Mouse (Mus musculus) midbrain, embryonic 11.5 days (tissue): Measurements from ENCODE around the gene Bbs4. TPM values are rescaled to one million over a fixed set of nuclear protein-coding genes. Genes with fewer than 3 reads are reported as not detected.

Experiments
- ATAC-seq: fragments of 200-750 bp; cut with Nextera tagmentation; 2 replicates; pipeline ENCODE4 v1.8.0; 2017; ENCODE audit warnings: moderate TSS enrichment, moderate library complexity; ENCODE audit not compliant: low FRiP score
- DNase-seq: peaks from one replicate; pipeline ENCODE4 v3.0.0; 2015; ENCODE audit warnings: low spot score; ENCODE audit errors: missing footprints
- H3K27ac ChIP-seq: fragments of 300-500 bp; sonication (generic); 2 replicates; pipeline ENCODE4 v1.5.1; 2014; ENCODE audit warnings: low read depth, low read length
- H3K27me3 ChIP-seq: fragments of 300-500 bp; sonication (generic); 2 replicates; pipeline ENCODE4 v1.6.1; 2014; ENCODE audit warnings: mild to moderate bottlenecking, low read length, moderate library complexity, mixed read lengths; ENCODE audit not compliant: control insufficient read depth, insufficient read depth
- H3K36me3 ChIP-seq: fragments of 300-500 bp; sonication (generic); 2 replicates; pipeline ENCODE4 v1.6.1; 2014; ENCODE audit warnings: mild to moderate bottlenecking, low read length, moderate library complexity, mixed read lengths; ENCODE audit not compliant: control insufficient read depth, insufficient read depth
- H3K4me1 ChIP-seq: fragments of 300-500 bp; sonication (generic); 2 replicates; pipeline ENCODE4 v1.6.1; 2014; ENCODE audit warnings: low read length; ENCODE audit not compliant: control insufficient read depth, insufficient read depth
- H3K4me2 ChIP-seq: fragments of 300-500 bp; sonication (generic); 2 replicates; pipeline ENCODE4 v1.6.1; 2014; ENCODE audit warnings: mild to moderate bottlenecking, moderate library complexity
- H3K4me3 ChIP-seq: fragments of 300-500 bp; sonication (generic); 2 replicates; pipeline ENCODE4 v1.5.1; 2014; ENCODE audit warnings: low read depth, low read length
- H3K9ac ChIP-seq: fragments of 300-500 bp; sonication (generic); 2 replicates; pipeline ENCODE4 v1.6.1; 2014; ENCODE audit warnings: low read length
- H3K9me3 ChIP-seq: fragments of 300-500 bp; sonication (generic); 2 replicates; pipeline ENCODE4 v1.6.1; 2016; ENCODE audit warnings: low read length; ENCODE audit not compliant: control insufficient read depth
- WGBS: fragments of 180-500 bp; shearing (Covaris S2); extraction: QIAGEN DNeasy Blood & Tissue Kit; methylation state at CpG from one replicate; pipeline ENCODE4 v1.1.7; 2014; 5-methylcytosine and 5-hydroxymethylcytosine counted together
- polyA plus RNA-seq: library from polyadenylated mRNA; unstranded; fragments of >200 nt; fragmentation: Nextera tagmentation; extraction: Ambion mirVana; gene quantifications from 2 replicates; pipeline ENCODE4 v1.2.1, GENCODE M21; 2014

Bbs4 gene
- polyA plus RNA-seq, 1 experiment from 2014 or later = 20.9 TPM

DNA sequence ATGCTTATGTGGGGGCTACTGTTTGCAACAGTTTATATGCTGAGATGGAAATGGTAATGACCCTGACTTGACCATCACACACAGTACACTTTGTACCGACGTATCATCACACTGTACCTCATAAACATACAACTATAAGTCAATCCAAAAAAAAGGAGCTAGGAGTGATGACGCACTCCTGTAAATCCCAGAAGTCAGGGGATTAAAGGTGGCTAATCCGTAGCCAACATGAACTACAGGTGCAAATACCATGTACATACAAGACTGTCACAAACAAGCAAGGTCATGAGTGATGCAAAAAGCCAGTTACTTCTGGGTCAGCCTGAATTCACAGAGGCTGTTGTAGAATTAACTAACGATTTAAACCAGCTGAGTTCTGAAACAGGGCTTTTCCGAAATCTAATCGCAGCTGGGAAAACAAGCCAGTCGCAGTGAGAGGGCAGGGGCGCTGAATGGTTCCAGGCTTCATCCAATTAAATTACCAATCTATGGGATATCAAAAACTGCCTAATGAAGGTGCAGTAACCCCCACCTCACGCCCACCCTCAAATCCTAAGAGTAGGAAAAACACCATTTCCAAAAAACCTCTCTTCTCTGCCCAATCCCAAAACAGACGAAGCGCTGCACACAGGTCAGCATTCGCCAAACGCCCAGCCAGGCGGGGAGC lies 589 bp downstream of the Bbs4 start:
- peak overlapping the region; percentile 81 for H3K27ac ChIP-seq
- WGBS = 11% methylated on average over 15 of the region's 15 CpGs
- DNase-seq (no peak), ATAC-seq (peak; percentile 33; the same call in 1 of the 2 replicates)
- H3K36me3 ChIP-seq = no peaks in the 10 kb centered on the region; the same call in 1 of the 2 replicates
- peaks cover 4% of the 10 kb centered on the region for H3K4me1 ChIP-seq
- no peaks in the 10 kb centered on the region for H3K9me3 ChIP-seq
- no peaks in the 10 kb centered on the region for H3K27me3 ChIP-seq
- H3K9ac ChIP-seq = peak overlapping the region; percentile 89
- peak overlapping the region; percentile 72 for H3K4me3 ChIP-seq
- peak overlapping the region; percentile 54 for H3K4me2 ChIP-seq

GRCm38 (mm10) chr9:59346176-59346575 lies 7.1 kb downstream of the Bbs4 start:
- DNase-seq (no peak), ATAC-seq (no peak)
- WGBS = 87% methylated on average over 2 of the region's 2 CpGs
- Histone ChIP-seq H3K4me2 (no peak overlapping the region), H3K36me3 (no peaks in the 10 kb centered on the region; the same call in 1 of the 2 replicates), H3K4me1 (no peaks in the 10 kb centered on the region), H3K4me3 (no peak overlapping the region), H3K9ac (no peak overlapping the region), H3K9me3 (no peaks in the 10 kb centered on the region), H3K27ac (no peak overlapping the region), H3K27me3 (no peaks in the 10 kb centered on the region)

- H3K4me3 ChIP-seq = no peak overlapping the region
- no peaks in the 10 kb centered on the region for H3K4me1 ChIP-seq
- no peak for ATAC-seq
- no peak for DNase-seq
- no peak overlapping the region for H3K4me2 ChIP-seq
- no peak overlapping the region for H3K27ac ChIP-seq
- H3K27me3 ChIP-seq = no peaks in the 10 kb centered on the region
- H3K9ac ChIP-seq = no peak overlapping the region
- H3K9me3 ChIP-seq = no peaks in the 10 kb centered on the region
- 0 out of 2 replicates have a peak, but pooled peaks cover 2% of the 10 kb centered on the region for H3K36me3 ChIP-seq
- 86% methylated on average over 9 of the region's 9 CpGs for WGBS
Measured at GRCm38 (mm10) chr9:59340002-59340401, 13.3 kb downstream of the Bbs4 start.

DNA sequence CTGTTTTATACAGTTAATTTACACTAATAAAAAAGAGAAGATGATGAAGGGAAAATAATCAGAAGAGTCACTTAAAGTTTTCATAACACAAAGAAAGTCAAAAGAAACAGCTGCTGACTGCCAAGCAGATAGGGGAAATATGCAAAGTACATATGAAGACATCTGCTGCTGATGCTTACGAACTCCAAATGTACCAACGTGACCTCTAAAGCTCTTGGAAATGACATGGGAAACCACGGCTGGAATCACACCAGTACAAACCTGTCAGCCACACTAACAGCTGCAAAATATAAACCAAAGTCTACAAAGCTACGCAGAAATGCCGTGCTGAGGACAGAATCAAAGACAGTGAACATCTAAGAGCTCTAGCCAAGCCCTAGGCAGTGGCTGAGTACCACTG lies 14.2 kb downstream of the Bbs4 start:
- no peak overlapping the region for H3K27ac ChIP-seq
- H3K9me3 ChIP-seq = no peaks in the 10 kb centered on the region
- H3K4me1 ChIP-seq = no peaks in the 10 kb centered on the region
- 91% methylated on average over 5 of the region's 5 CpGs for WGBS
- no peaks in the 10 kb centered on the region for H3K27me3 ChIP-seq
- DNase-seq = no peak
- no peak overlapping the region for H3K4me2 ChIP-seq
- 0 out of 2 replicates have a peak, but pooled peaks cover 2% of the 10 kb centered on the region for H3K36me3 ChIP-seq
- ATAC-seq = no peak
- no peak overlapping the region for H3K9ac ChIP-seq
- no peak overlapping the region for H3K4me3 ChIP-seq

GRCm38 (mm10) chr9:59338411-59338810 lies 14.9 kb downstream of the Bbs4 start:
- H3K36me3 ChIP-seq = 0 out of 2 replicates have a peak, but pooled peaks cover 2% of the 10 kb centered on the region

DNA sequence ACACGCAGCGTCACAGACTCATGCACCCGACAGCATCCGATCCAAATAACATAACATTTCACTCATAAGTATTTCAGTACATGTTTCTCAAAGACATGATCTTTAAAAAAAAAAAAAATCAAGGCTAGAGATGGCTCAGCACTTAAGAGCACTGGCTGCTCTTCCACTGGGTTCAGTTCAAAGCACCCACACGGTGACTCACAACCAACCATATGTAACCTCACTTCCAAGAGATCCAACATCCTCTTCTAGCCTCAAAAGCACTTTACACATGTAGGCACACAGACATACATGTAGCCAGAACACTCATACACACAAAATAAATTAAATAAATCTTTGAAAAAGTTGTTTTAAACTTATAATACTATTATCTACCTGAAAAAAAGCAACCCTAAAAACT lies 15.4 kb downstream of the Bbs4 start:
- 0 out of 2 replicates have a peak, but pooled peaks cover 2% of the 10 kb centered on the region for H3K36me3 ChIP-seq

More at GRCm38 (mm10) chr9:59338411-59338810, 14.9 kb downstream of the Bbs4 start:
- Histone ChIP-seq H3K4me3 (no peak overlapping the region), H3K9ac (no peak overlapping the region), H3K4me1 (no peaks in the 10 kb centered on the region), H3K4me2 (no peak overlapping the region), H3K9me3 (no peaks in the 10 kb centered on the region), H3K27ac (no peak overlapping the region), H3K27me3 (no peaks in the 10 kb centered on the region)
- WGBS = 91% methylated on average over 5 of the region's 5 CpGs
- ATAC-seq = no peak
- DNase-seq = no peak

GRCm38 (mm10) chr9:59336539-59336938 lies 16.8 kb downstream of the Bbs4 start:
- Histone ChIP-seq H3K4me1 (no peaks in the 10 kb centered on the region), H3K36me3 (0 out of 2 replicates have a peak, but pooled peaks cover 2% of the 10 kb centered on the region), H3K4me3 (no peak overlapping the region), H3K4me2 (no peak overlapping the region), H3K27ac (no peak overlapping the region), H3K9ac (no peak overlapping the region), H3K9me3 (no peaks in the 10 kb centered on the region), H3K27me3 (no peaks in the 10 kb centered on the region)
- ATAC-seq (no peak), DNase-seq (no peak)
- 95% methylated on average over 3 of the region's 3 CpGs for WGBS

More for the DNA sequence above, 15.4 kb downstream of the Bbs4 start:
- H3K27ac ChIP-seq = no peak overlapping the region
- no peak overlapping the region for H3K4me2 ChIP-seq
- ATAC-seq (no peak), DNase-seq (no peak)
- no peaks in the 10 kb centered on the region for H3K4me1 ChIP-seq
- H3K9me3 ChIP-seq = no peaks in the 10 kb centered on the region
- no peaks in the 10 kb centered on the region for H3K27me3 ChIP-seq
- no peak overlapping the region for H3K9ac ChIP-seq
- 94% methylated on average over 5 of the region's 5 CpGs for WGBS
- no peak overlapping the region for H3K4me3 ChIP-seq

DNA sequence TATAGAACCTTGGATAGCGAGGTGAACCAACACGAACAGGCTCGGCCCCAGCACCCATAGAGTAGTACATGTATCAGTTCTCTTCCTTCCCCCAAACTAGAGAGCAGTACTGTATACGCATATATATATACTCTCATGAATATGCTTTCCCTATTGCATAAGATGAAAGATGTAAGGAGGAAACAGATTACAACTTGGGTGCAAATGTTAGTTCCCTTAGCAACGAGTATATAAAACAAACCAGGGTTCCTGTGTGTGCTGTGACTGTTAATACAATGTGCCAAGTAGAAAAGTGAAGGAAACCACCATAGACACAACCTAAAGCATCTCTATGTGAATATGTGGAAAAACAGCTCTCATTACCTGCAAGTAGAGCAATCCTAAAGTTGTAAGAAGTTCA lies 23.3 kb downstream of the Bbs4 start:
- no peak overlapping the region for H3K9ac ChIP-seq
- no peaks in the 10 kb centered on the region for H3K4me1 ChIP-seq
- ATAC-seq (no peak), DNase-seq (no peak)
- H3K9me3 ChIP-seq = no peaks in the 10 kb centered on the region
- 90% methylated on average over 5 of the region's 5 CpGs for WGBS
- no peak overlapping the region for H3K27ac ChIP-seq
- no peaks in the 10 kb centered on the region for H3K27me3 ChIP-seq
- peaks cover 7% of the 10 kb centered on the region; the same call in 1 of the 2 replicates for H3K36me3 ChIP-seq
- no peak overlapping the region for H3K4me3 ChIP-seq
- no peak overlapping the region for H3K4me2 ChIP-seq

GRCm38 (mm10) chr9:59324351-59324750 lies 29.0 kb downstream of the Bbs4 start:
- Histone ChIP-seq H3K9me3 (no peaks in the 10 kb centered on the region), H3K36me3 (peaks cover 15% of the 10 kb centered on the region), H3K9ac (no peak overlapping the region), H3K27ac (no peak overlapping the region), H3K27me3 (no peaks in the 10 kb centered on the region), H3K4me1 (no peaks in the 10 kb centered on the region), H3K4me3 (no peak overlapping the region), H3K4me2 (no peak overlapping the region)
- no peak for DNase-seq
- ATAC-seq = no peak
